Mouse (Mus musculus) Patski (cell line): Measurements from ENCODE around the gene Mmp9. TPM values are rescaled to one million over a fixed set of nuclear protein-coding genes. Genes with fewer than 3 reads are reported as not detected.

ENCODE experiments used
- ATAC-seq: fragments of 100-300 bp; one replicate; pipeline ENCODE4 v1.8.0; 2021
- CTCF ChIA-PET: fragments of 350-600 bp; sonication (Branson Sonifier 250); formaldehyde crosslinking; loops from one replicate; lab custom pipeline; 2022; ENCODE audit warnings: inconsistent platforms; lab: Charles Lee
- POLR2A ChIA-PET: fragments of 350-600 bp; sonication (Branson Sonifier 250); formaldehyde crosslinking; loops from one replicate; lab custom pipeline; 2022; ENCODE audit warnings: antibody characterized with exemption, inconsistent platforms; lab: Charles Lee
- DNase-seq: peaks from one replicate; pipeline ENCODE4 v3.0.0-alpha.2; 2011; ENCODE audit warnings: low read depth, low spot score
- H3K27me3 ChIP-seq: fragments of 371-371 bp; one replicate; pipeline ENCODE4 v1.5.1; 2021
- CTCF ChIP-seq: fragments of 100-300 bp; IDR thresholded peaks from one replicate; pipeline ENCODE4 v1.5.1; 2021
- in situ Hi-C: fragments of 300-500 bp; cut with MboI; formaldehyde crosslinking; loops from 3 replicates; pipeline ENCODE4 v1.11.1; 2018; ENCODE audit warnings: low pct_unique_long_range_greater_than_20kb, mixed read lengths
- polyA plus RNA-seq: library from polyadenylated mRNA; unstranded; gene quantifications from one replicate; pipeline ENCODE4 v1.2.3, GENCODE M21; 2021

The Mmp9 gene
- polyA plus RNA-seq, 1 experiment from 2014 or later = 0.12 TPM

DNA sequence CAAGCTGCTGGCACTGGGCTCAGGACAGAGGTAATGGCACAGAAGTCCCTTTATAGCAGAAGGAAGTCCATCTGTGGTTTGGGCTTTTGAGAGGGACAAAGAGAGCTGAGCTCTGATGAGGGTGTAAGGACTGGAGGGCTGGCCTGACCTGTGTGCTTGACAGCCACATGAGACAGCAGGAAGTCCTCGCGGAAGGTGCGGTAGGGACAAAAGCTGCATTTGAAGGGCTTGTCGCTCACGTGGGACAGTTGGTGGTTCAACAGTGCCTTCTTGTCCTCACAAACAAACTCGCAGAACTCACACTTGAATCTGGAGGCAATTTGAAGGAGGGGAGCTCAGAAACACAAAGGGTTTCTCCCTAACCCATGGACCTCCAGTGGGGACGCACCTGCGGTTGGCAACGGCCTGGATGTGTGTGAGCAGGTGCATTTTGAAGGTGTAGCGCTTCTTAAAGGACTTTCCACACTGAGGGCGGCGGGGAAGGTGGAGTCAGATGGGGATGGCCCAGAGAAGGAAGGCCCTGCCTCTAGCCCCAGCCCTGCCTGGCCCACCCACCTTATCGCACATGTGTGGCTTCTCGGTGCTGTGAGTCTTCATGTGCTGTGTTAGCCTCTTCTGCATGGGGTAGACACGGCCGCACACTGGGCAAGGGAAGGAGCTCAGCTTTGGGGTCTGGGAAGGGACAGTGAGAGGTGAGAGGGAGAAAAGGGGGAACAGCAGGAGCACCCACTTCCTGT lies 40.7 kb upstream of the Mmp9 start:
- in situ Hi-C loops = no loop called here
- CTCF ChIA-PET = interaction anchor here (2.4 kb wide), 1 partner anchor 10 kb away, joined by 8 read pairs; no protein-coding TSS in a partner anchor
- ATAC-seq (no peak), DNase-seq (no peak)
- no peaks in the 10 kb centered on the region for H3K27me3 ChIP-seq
- POLR2A ChIA-PET = interaction anchor here (0.9 to 1.4 kb wide), 2 partner anchors 9 to 65 kb away, joined by 3 to 6 read pairs; no protein-coding TSS in a partner anchor
- no peak for TF ChIP-seq CTCF

DNA sequence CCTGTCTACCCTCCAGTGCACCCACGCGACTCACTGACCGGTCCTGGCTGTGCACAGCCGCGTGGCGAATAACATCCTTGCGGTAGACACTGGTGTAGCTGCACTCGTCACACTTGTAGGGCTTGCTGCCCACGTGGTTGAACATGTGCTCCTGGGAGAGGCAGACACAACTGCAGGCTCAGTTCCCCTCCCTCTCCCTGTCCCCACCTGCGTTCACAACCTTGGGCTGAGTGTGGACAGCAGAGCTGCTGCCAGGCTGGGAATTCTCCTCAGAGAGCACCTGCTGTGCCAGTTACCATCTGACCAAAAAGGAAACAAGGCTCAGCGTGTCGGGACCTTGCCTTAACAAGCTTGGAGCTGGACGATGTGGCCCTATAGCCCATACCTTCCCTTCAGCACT lies 39.2 kb upstream of the Mmp9 start:
- CTCF ChIA-PET = interaction anchor here (2.4 kb wide), 1 partner anchor 8 kb away, joined by 8 read pairs; no protein-coding TSS in a partner anchor
- ATAC-seq (no peak), DNase-seq (no peak)
- POLR2A ChIA-PET = no interaction called here
- in situ Hi-C loops = no loop called here
- no peak for TF ChIP-seq CTCF
- no peaks in the 10 kb centered on the region for H3K27me3 ChIP-seq

DNA sequence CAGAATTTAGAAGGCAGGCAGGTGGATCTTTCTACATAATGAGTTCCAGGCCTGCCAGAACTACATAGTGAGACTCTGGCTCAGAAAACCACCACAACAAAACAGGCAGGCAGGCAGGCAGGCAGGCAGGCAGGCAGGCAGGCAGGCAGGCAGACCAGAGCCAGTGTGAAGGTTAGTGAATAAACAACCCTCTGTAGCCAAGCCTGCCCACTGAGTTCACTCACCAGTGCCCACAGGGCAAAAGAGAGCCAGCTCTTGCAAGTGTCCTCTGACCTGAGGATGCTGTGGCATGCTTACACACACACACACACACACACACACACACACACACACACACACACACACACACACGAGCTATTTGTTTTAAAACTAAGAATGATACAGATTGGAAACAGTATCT lies 37.1 kb upstream of the Mmp9 start:
- POLR2A ChIA-PET = no interaction called here
- H3K27me3 ChIP-seq = no peaks in the 10 kb centered on the region
- CTCF ChIA-PET = no interaction called here
- no peak for ATAC-seq
- TF ChIP-seq CTCF = no peak
- DNase-seq = no peak
- in situ Hi-C loops = no loop called here

DNA sequence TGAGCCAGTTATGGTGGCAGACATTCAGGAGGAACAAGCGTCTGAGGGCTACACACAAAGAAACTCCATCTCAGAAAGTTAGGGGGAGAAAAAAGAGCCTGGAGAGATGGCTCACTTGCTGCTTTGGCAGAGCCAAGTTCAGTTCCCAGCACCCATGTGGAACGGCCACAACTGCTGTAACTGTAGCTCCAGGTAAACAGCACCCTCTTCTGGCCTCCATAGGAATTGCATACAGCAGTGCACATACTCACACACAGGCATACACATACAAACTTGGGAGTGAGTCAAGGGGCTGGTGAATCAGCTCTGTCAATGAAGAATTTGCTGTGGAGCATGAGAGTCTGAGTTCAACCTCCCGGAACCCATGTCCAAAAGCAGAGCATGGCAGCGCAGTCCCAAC lies 34.5 kb upstream of the Mmp9 start:
- no peaks in the 10 kb centered on the region for H3K27me3 ChIP-seq
- no peak for ATAC-seq
- no peak for TF ChIP-seq CTCF
- in situ Hi-C loops = no loop called here
- ChIA-PET CTCF (no interaction called here), POLR2A (no interaction called here)
- no peak for DNase-seq

DNA sequence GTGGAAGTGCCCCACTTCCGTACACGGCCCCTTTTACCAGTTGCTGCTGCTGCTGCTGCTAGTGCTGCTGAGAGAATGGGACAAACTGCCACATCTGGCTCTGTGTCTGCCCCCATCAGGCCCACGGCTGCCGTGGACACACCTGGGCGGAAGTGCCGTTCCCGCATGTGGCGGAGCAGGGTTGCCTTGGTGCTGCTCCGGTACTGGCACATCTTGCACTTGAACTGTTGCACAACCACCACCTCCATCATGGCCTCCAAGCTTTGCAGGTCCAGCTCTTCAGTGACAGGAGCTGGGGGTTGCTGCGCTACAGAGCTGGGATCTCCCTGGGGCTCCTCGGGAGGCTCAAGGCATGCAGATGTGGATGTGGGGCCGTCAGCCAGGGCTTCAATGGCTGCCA lies 33.1 kb upstream of the Mmp9 start:
- DNase-seq (no peak), ATAC-seq (no peak)
- TF ChIP-seq CTCF = no peak
- CTCF ChIA-PET = no interaction called here
- POLR2A ChIA-PET = no interaction called here
- in situ Hi-C loops = no loop called here
- H3K27me3 ChIP-seq = no peaks in the 10 kb centered on the region

DNA sequence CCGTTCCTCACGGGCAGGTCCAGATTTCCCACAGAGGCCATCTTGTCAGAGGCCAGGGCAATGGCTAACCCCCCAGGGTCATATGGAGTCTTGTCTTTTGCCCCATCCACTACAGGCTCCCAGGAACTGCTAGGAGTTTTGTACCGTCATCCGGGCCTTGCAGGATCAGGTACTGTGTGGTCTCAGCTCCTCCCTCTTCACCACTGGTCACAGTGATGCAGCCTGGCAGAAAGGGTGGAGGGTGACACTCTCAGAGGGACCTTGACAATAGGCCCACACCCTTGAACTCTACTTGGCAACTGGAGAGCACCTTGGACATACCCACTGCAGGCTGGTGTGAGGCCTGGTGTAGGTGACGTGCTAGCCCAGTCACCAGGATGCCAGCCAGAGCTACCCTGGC lies 32.6 kb upstream of the Mmp9 start:
- CTCF ChIA-PET = interaction anchor here (1.5 kb wide), 1 partner anchor 13 kb away, joined by 4 read pairs; no protein-coding TSS in a partner anchor
- no peaks in the 10 kb centered on the region for H3K27me3 ChIP-seq
- DNase-seq (no peak), ATAC-seq (no peak)
- POLR2A ChIA-PET = no interaction called here
- in situ Hi-C loops = no loop called here
- no peak for TF ChIP-seq CTCF

DNA sequence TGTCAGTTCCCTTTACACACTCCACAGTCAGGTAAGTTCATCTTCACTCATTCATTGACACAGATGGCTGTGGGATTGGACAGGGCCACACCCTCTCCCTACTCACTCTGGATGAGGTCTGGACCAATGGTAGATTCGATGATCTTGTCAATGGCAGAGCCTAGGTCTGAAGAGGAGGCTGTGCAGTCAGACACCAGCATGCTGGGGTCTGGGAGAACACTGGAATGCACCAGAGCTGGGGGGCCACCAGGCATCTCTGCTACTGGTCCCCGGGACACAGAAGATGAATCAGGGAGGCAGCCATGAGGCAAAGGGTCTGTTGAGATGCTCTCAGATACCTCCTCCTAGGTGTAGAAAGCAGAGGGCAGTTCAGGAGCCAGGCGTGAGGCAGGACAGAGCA lies 31.5 kb upstream of the Mmp9 start:
- DNase-seq (no peak), ATAC-seq (no peak)
- CTCF ChIA-PET = interaction anchor here (0.7 to 1.6 kb wide), 4 partner anchors 9 to 17 kb away, joined by 3 to 8 read pairs (median 4); no protein-coding TSS in a partner anchor
- in situ Hi-C loops = no loop called here
- TF ChIP-seq CTCF = no peak
- POLR2A ChIA-PET = no interaction called here
- H3K27me3 ChIP-seq = no peaks in the 10 kb centered on the region

DNA sequence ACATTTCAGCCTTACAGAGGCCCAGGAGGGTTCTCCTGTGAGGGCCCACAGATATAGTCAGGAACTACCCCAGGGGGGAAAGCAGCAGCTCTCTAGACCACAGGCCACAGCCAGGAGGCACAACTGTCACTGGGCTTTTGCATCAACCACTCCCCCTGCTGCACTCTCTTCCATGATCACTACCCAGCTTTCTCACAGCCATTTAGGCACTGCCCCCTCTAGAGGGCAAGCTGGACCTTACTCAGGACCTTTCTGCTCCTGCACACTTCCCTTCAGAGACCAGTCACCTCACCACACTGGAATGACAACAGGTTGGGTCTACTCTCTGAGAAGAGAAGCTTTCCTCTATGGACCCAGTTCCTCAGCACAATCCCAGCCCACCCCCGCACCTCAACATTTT lies 31.0 kb upstream of the Mmp9 start:
- H3K27me3 ChIP-seq = no peaks in the 10 kb centered on the region
- ChIA-PET CTCF (interaction anchor here (0.7 to 1.6 kb wide), 5 partner anchors 9 to 116 kb away, joined by 3 to 8 read pairs (median 3); no protein-coding TSS in a partner anchor), POLR2A (interaction anchor here (0.6 to 1.8 kb wide), 2 partner anchors 19 to 112 kb away, joined by 3 to 6 read pairs; no protein-coding TSS in a partner anchor)
- DNase-seq (no peak), ATAC-seq (peak; percentile 37)
- TF ChIP-seq CTCF = no peak
- in situ Hi-C loops = no loop called here

DNA sequence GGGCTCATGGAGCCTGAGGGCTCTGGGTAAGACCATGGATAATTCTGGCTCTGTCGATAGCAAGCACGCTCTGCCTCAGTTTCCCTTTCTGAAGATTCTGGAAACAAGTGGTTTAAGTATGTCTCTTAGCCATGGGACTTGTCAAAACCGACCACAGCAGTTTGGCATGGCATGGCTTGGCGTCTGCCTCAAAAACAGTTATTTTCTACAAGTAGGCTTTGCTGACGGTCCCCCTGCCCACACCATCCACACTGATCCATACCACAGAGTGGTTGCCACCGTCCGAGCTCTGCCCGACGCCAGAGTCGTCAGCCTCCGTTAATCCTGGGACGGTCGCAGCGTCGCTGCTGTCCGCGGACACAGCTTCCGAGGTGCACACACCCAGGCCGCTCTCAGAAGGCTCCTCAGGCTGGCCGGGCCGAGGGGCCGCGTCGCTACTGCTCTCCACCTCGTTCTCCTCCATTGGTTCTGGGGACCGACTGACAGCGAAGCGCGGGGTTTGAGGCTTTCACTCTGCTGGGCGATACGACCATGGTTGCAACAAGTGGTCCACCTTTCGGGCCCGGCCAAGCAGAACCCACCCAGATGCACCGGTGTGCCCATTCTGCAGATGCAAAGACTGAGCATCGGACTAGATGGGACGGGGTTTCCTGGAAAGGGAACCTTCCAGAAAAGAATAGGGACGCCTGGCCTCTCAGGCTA lies 30.1 kb upstream of the Mmp9 start:
- in situ Hi-C loops = no loop called here
- TF ChIP-seq CTCF = no peak
- ATAC-seq (no peak), DNase-seq (no peak)
- ChIA-PET CTCF (interaction anchor here (1.2 to 1.6 kb wide), 2 partner anchors 10 to 117 kb away, joined by 3 to 8 read pairs; no protein-coding TSS in a partner anchor), POLR2A (interaction anchor here (1.2 to 1.8 kb wide), 3 partner anchors 20 to 77 kb away, joined by 3 to 6 read pairs (median 5); partner anchors contain the start of genes Ctsa and Neurl2)
- no peaks in the 10 kb centered on the region for H3K27me3 ChIP-seq
